Mouse (Mus musculus): ENCODE results near the gene Pip5k1c.
A peak's percentile ranks its signal among the peaks of the same experiment; 100 is the strongest.

The Pip5k1c gene

GRCm38 (mm10) chr10:81302781-81303218, 10.0 kb downstream of the Pip5k1c start:
- DNase-seq (ENCODE audit: low read depth), result no peak

GRCm38 (mm10) chr10:81303258-81303657, 10.5 kb downstream of the Pip5k1c start:
- DNase-seq (ENCODE audit: low read depth), result no peak

- DNase-seq (ENCODE audit: low read depth), result no peak
Observed at GRCm38 (mm10) chr10:81303761-81304160, 11.0 kb downstream of the Pip5k1c start.

GRCm38 (mm10) chr10:81304597-81305238, 12.0 kb downstream of the Pip5k1c start:
- DNase-seq (ENCODE audit: low read depth), result no peak

- DNase-seq (ENCODE audit: low read depth), result no peak
Observed at GRCm38 (mm10) chr10:81305663-81306062, 12.9 kb downstream of the Pip5k1c start.

- DNase-seq (ENCODE audit: low read depth), result no peak
Observed at GRCm38 (mm10) chr10:81306173-81306668, 13.5 kb downstream of the Pip5k1c start.

GRCm38 (mm10) chr10:81306837-81307682, 14.3 kb downstream of the Pip5k1c start:
- no peak for DNase-seq (ENCODE audit: low read depth)

GRCm38 (mm10) chr10:81309571-81309970, 16.8 kb downstream of the Pip5k1c start:
- no peak for DNase-seq (ENCODE audit: low read depth)

GRCm38 (mm10) chr10:81313581-81313980, 20.8 kb downstream of the Pip5k1c start:
- no peak for DNase-seq (ENCODE audit: low read depth)

- DNase-seq (ENCODE audit: low read depth), result no peak
Observed at GRCm38 (mm10) chr10:81314201-81314600, 21.4 kb downstream of the Pip5k1c start.

- no peak for DNase-seq (ENCODE audit: low read depth)
Observed at GRCm38 (mm10) chr10:81315587-81315986, 22.8 kb downstream of the Pip5k1c start.

GRCm38 (mm10) chr10:81316338-81317060, 23.7 kb downstream of the Pip5k1c start:
- DNase-seq (ENCODE audit: low read depth), result no peak

GRCm38 (mm10) chr10:81317273-81317672, 24.5 kb downstream of the Pip5k1c start:
- DNase-seq (ENCODE audit: low read depth), result no peak

- DNase-seq (ENCODE audit: low read depth), result no peak
Observed at GRCm38 (mm10) chr10:81318589-81319329, 26.0 kb downstream of the Pip5k1c start.

- DNase-seq (ENCODE audit: low read depth), result no peak
Observed at GRCm38 (mm10) chr10:81319330-81319699, 26.6 kb downstream of the Pip5k1c start.

- no peak for DNase-seq (ENCODE audit: low read depth)
Observed at GRCm38 (mm10) chr10:81319741-81320549, 27.2 kb downstream of the Pip5k1c start.

GRCm38 (mm10) chr10:81320550-81321347, 28.0 kb downstream of the Pip5k1c start, which contains the start of gene Cactin:
Gene Cactin (plus strand): TSS chr10:81321103.
- DNase-seq (ENCODE audit: low read depth), result peak; percentile 100

GRCm38 (mm10) chr10:81321436-81321835, 28.7 kb downstream of the Pip5k1c start:
- no peak for DNase-seq (ENCODE audit: low read depth)

- no peak for DNase-seq (ENCODE audit: low read depth)
Observed at GRCm38 (mm10) chr10:81322444-81322843, 29.7 kb downstream of the Pip5k1c start.

Data from fibroblast of lung, adult 2 months (primary cell).